Mouse (Mus musculus) thymus, postnatal 14 days (tissue): ENCODE results near the gene Tnfsf4.

Experiments
- DNase-seq: peaks from one replicate; pipeline ENCODE4 v3.0.0; 2021

Gene Tnfsf4

DNA sequence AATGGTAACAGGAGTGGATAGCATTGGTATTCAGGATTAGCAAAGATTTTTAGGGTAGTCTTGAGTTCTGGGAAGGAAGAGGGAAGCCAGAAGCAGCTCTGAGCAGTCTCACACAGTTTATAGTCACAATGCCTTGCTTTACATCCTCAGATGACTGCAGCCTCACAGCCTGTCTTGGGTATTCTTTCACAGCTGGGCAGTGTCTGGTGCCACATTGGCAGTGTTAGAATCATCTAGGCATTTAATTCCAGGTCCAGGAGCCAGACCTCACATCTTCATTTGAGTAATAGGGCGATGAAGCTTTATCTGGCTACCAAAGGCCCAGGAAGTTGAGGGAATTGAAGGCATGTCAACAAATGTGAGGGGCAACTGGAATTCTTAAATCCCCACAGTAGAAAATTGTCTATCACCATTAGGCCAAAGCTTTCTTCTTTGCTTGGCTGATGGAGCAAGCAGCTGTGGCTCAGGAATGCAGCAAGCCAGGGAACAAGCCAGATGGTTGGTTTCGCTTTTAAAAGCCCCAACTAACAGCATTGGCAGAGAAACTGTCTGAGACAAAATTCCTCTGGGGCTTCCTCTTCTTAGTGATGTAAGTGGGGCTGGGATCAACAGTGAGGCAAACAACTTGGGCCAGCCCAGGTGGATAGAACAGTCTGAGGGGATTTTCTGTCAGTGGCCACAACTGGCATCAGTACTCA is 68.3 kb downstream of the Tnfsf4 start:
- DNase-seq = no peak
